Mouse (Mus musculus): ENCODE measurements at regions not wholly inside any gene's neighbourhood (a gene's known extent, or its start where the extent isn't known, plus 50 kb on each side); places are given as distances from the start of the nearest gene placed in this dataset.

- Histone ChIP-seq H3K4me1 (replicated peaks) (no peaks in the 10 kb centered on the region), H3K4me3 (replicated peaks) (no peak overlapping the region), H3K9ac (no peak overlapping the region), H3K36me3 (no peaks in the 10 kb centered on the region), H3K27me3 (replicated peaks) (no peaks in the 10 kb centered on the region), H3K27ac (no peak overlapping the region), H3K4me2 (replicated peaks) (no peak overlapping the region), H3K9me3 (no peaks in the 10 kb centered on the region)
- WGBS: 69% methylated on average over 3 of the region's 3 CpGs
- ATAC-seq: no peak
Observed at GRCm38 (mm10) chr13:83872143-83872819, 349.8 kb upstream of the Tmem161b start.

GRCm38 (mm10) chr13:83872887-83873286 is 349.2 kb upstream of the Tmem161b start:
- Histone ChIP-seq H3K9ac (no peak overlapping the region), H3K4me2 (replicated peaks) (no peak overlapping the region), H3K36me3 (no peaks in the 10 kb centered on the region), H3K27ac (no peak overlapping the region), H3K9me3 (no peaks in the 10 kb centered on the region), H3K4me3 (replicated peaks) (no peak overlapping the region), H3K27me3 (replicated peaks) (no peaks in the 10 kb centered on the region), H3K4me1 (replicated peaks) (no peaks in the 10 kb centered on the region)
- 36% methylated on average over 5 of the region's 5 CpGs for WGBS
- no peak for ATAC-seq

- H3K9me3 ChIP-seq: no peaks in the 10 kb centered on the region
- no peak overlapping the region for H3K4me2 ChIP-seq (replicated peaks)
- H3K4me1 ChIP-seq (replicated peaks): no peaks in the 10 kb centered on the region
- H3K27ac ChIP-seq: no peak overlapping the region
- H3K27me3 ChIP-seq (replicated peaks): no peaks in the 10 kb centered on the region
- H3K9ac ChIP-seq: no peak overlapping the region
- ATAC-seq: no peak
- WGBS: 83% methylated on average over 2 of the region's 2 CpGs
- H3K4me3 ChIP-seq (replicated peaks): no peak overlapping the region
- H3K36me3 ChIP-seq: no peaks in the 10 kb centered on the region
Observed at GRCm38 (mm10) chr13:83879561-83879960, 342.5 kb upstream of the Tmem161b start.

GRCm38 (mm10) chr13:83880305-83880704 is 341.8 kb upstream of the Tmem161b start:
- WGBS: 89% methylated on average over 2 of the region's 2 CpGs
- ATAC-seq: no peak

GRCm38 (mm10) chr13:83880772-83881171 is 341.3 kb upstream of the Tmem161b start:
- Histone ChIP-seq H3K9ac (no peak overlapping the region), H3K9me3 (no peaks in the 10 kb centered on the region), H3K4me1 (replicated peaks) (no peaks in the 10 kb centered on the region), H3K4me2 (replicated peaks) (no peak overlapping the region), H3K27ac (no peak overlapping the region), H3K4me3 (replicated peaks) (no peak overlapping the region), H3K27me3 (replicated peaks) (no peaks in the 10 kb centered on the region), H3K36me3 (no peaks in the 10 kb centered on the region)
- no peak for ATAC-seq
- 88% methylated on average over 2 of the region's 2 CpGs for WGBS

More at GRCm38 (mm10) chr13:83880305-83880704, 341.8 kb upstream of the Tmem161b start:
- Histone ChIP-seq H3K9ac (no peak overlapping the region), H3K9me3 (no peaks in the 10 kb centered on the region), H3K27me3 (replicated peaks) (no peaks in the 10 kb centered on the region), H3K36me3 (no peaks in the 10 kb centered on the region), H3K4me1 (replicated peaks) (no peaks in the 10 kb centered on the region), H3K27ac (no peak overlapping the region), H3K4me3 (replicated peaks) (no peak overlapping the region), H3K4me2 (replicated peaks) (no peak overlapping the region)

- Histone ChIP-seq H3K9ac (no peak overlapping the region), H3K4me1 (replicated peaks) (no peaks in the 10 kb centered on the region), H3K36me3 (no peaks in the 10 kb centered on the region), H3K27me3 (replicated peaks) (no peaks in the 10 kb centered on the region), H3K4me3 (replicated peaks) (no peak overlapping the region), H3K9me3 (no peaks in the 10 kb centered on the region), H3K27ac (no peak overlapping the region), H3K4me2 (replicated peaks) (no peak overlapping the region)
- no peak for ATAC-seq
- 21% methylated on average over 1 of the region's 1 CpGs for WGBS
Observed at GRCm38 (mm10) chr13:83882839-83883238, 339.3 kb upstream of the Tmem161b start.

- 82% methylated on average over 4 of the region's 4 CpGs for WGBS
- Histone ChIP-seq H3K9ac (no peak overlapping the region), H3K27me3 (replicated peaks) (no peaks in the 10 kb centered on the region), H3K9me3 (no peaks in the 10 kb centered on the region), H3K27ac (no peak overlapping the region), H3K4me3 (replicated peaks) (no peak overlapping the region), H3K4me1 (replicated peaks) (no peaks in the 10 kb centered on the region), H3K4me2 (replicated peaks) (no peak overlapping the region), H3K36me3 (no peaks in the 10 kb centered on the region)
- ATAC-seq: no peak
Observed at GRCm38 (mm10) chr13:83883821-83884220, 338.3 kb upstream of the Tmem161b start.

GRCm38 (mm10) chr13:83884226-83884625 is 337.9 kb upstream of the Tmem161b start:
- no peak overlapping the region for H3K4me3 ChIP-seq (replicated peaks)
- WGBS: 94% methylated on average over 4 of the region's 4 CpGs
- H3K9ac ChIP-seq: no peak overlapping the region
- no peak overlapping the region for H3K4me2 ChIP-seq (replicated peaks)
- no peaks in the 10 kb centered on the region for H3K9me3 ChIP-seq
- ATAC-seq: no peak
- H3K36me3 ChIP-seq: no peaks in the 10 kb centered on the region
- H3K4me1 ChIP-seq (replicated peaks): no peaks in the 10 kb centered on the region
- H3K27me3 ChIP-seq (replicated peaks): no peaks in the 10 kb centered on the region
- H3K27ac ChIP-seq: no peak overlapping the region

- ATAC-seq: no peak
- 75% methylated on average over 13 of the region's 13 CpGs for WGBS
- Histone ChIP-seq H3K9me3 (no peaks in the 10 kb centered on the region), H3K36me3 (no peaks in the 10 kb centered on the region), H3K4me3 (replicated peaks) (no peak overlapping the region), H3K4me2 (replicated peaks) (no peak overlapping the region), H3K9ac (no peak overlapping the region), H3K4me1 (replicated peaks) (no peaks in the 10 kb centered on the region), H3K27me3 (replicated peaks) (no peaks in the 10 kb centered on the region), H3K27ac (no peak overlapping the region)
Observed at GRCm38 (mm10) chr13:83884766-83885543, 337.1 kb upstream of the Tmem161b start.

- Histone ChIP-seq H3K4me2 (replicated peaks) (no peak overlapping the region), H3K27me3 (replicated peaks) (no peaks in the 10 kb centered on the region), H3K9me3 (no peaks in the 10 kb centered on the region), H3K4me3 (replicated peaks) (no peak overlapping the region), H3K36me3 (no peaks in the 10 kb centered on the region), H3K9ac (no peak overlapping the region), H3K27ac (no peak overlapping the region), H3K4me1 (replicated peaks) (no peaks in the 10 kb centered on the region)
- no peak for ATAC-seq
- 80% methylated on average over 4 of the region's 4 CpGs for WGBS
Observed at GRCm38 (mm10) chr13:83885729-83886128, 336.4 kb upstream of the Tmem161b start.

- Histone ChIP-seq H3K9ac (no peak overlapping the region), H3K4me3 (replicated peaks) (no peak overlapping the region), H3K4me2 (replicated peaks) (no peak overlapping the region), H3K27me3 (replicated peaks) (no peaks in the 10 kb centered on the region), H3K4me1 (replicated peaks) (no peaks in the 10 kb centered on the region), H3K27ac (no peak overlapping the region), H3K9me3 (no peaks in the 10 kb centered on the region), H3K36me3 (no peaks in the 10 kb centered on the region)
- ATAC-seq: no peak
- 50% methylated on average over 2 of the region's 2 CpGs for whole genome bisulfite sequencing
Observed at GRCm38 (mm10) chr13:83914697-83915096, 307.4 kb upstream of the Tmem161b start.

GRCm38 (mm10) chr13:83932761-83933160 is 289.3 kb upstream of the Tmem161b start:
- Histone ChIP-seq H3K4me2 (replicated peaks) (no peak overlapping the region), H3K9me3 (no peaks in the 10 kb centered on the region), H3K27me3 (replicated peaks) (no peaks in the 10 kb centered on the region), H3K36me3 (no peaks in the 10 kb centered on the region), H3K4me3 (replicated peaks) (no peak overlapping the region), H3K9ac (no peak overlapping the region), H3K4me1 (replicated peaks) (no peaks in the 10 kb centered on the region), H3K27ac (no peak overlapping the region)
- no peak for ATAC-seq
- 83% methylated on average over 2 of the region's 2 CpGs for WGBS

GRCm38 (mm10) chr13:83946495-83946894 is 275.6 kb upstream of the Tmem161b start:
- no peak overlapping the region for H3K4me2 ChIP-seq (replicated peaks)
- no peak overlapping the region for H3K9ac ChIP-seq
- no peaks in the 10 kb centered on the region for H3K4me1 ChIP-seq (replicated peaks)
- H3K27me3 ChIP-seq (replicated peaks): no peaks in the 10 kb centered on the region
- H3K9me3 ChIP-seq: no peaks in the 10 kb centered on the region
- H3K36me3 ChIP-seq: no peaks in the 10 kb centered on the region
- no peak for ATAC-seq
- WGBS: 81% methylated on average over 4 of the region's 4 CpGs
- H3K4me3 ChIP-seq (replicated peaks): no peak overlapping the region
- no peak overlapping the region for H3K27ac ChIP-seq

Measured in intestine, embryonic 15.5 days (tissue).